Mouse (Mus musculus) stomach, embryonic 14.5 days (tissue): ENCODE results near the gene Fam32a. TPM values are rescaled to one million over a fixed set of nuclear protein-coding genes. Genes with fewer than 3 reads are reported as not detected.

Experiments
- ATAC-seq: fragments of 200-750 bp; cut with Nextera tagmentation; 2 replicates; pipeline ENCODE4 v1.8.0; 2017; ENCODE audit warnings: low read depth, moderate TSS enrichment; ENCODE audit not compliant: insufficient number of reproducible peaks, insufficient read depth, low FRiP score
- H3K27ac ChIP-seq: fragments of 300-500 bp; sonication (generic); 2 replicates; pipeline ENCODE4 v1.5.1; 2014; ENCODE audit warnings: mild to moderate bottlenecking, low read length, moderate library complexity, mixed read lengths
- H3K27me3 ChIP-seq: fragments of 300-500 bp; sonication (generic); 2 replicates; pipeline ENCODE4 v1.6.1; 2014; ENCODE audit warnings: low read length, control low read depth, mixed read lengths; ENCODE audit not compliant: control insufficient read depth, insufficient read depth
- H3K36me3 ChIP-seq: fragments of 300-500 bp; sonication (generic); 2 replicates; pipeline ENCODE4 v1.6.1; 2014; ENCODE audit warnings: mild to moderate bottlenecking, control low read depth, low read length, moderate library complexity, mixed read lengths; ENCODE audit not compliant: control insufficient read depth, insufficient read depth
- H3K4me1 ChIP-seq: fragments of 300-500 bp; sonication (generic); 2 replicates; pipeline ENCODE4 v1.6.1; 2014; ENCODE audit warnings: low read length, control low read depth, mixed read lengths; ENCODE audit not compliant: control insufficient read depth, insufficient read depth
- H3K4me2 ChIP-seq: fragments of 300-500 bp; sonication (generic); replicated peaks from 2 replicates; pipeline ENCODE4 v1.6.1; 2014; ENCODE audit warnings: low read depth, low read length, control low read depth
- H3K4me3 ChIP-seq: fragments of 300-500 bp; sonication (generic); 2 replicates; pipeline ENCODE4 v1.5.1; 2014; ENCODE audit warnings: low read depth, low read length, control low read depth
- H3K9ac ChIP-seq: fragments of 300-500 bp; sonication (generic); replicated peaks from 2 replicates; pipeline ENCODE4 v1.6.1; 2014; ENCODE audit warnings: low read depth, mild to moderate bottlenecking, control low read depth, low read length, moderate library complexity, mixed read lengths
- H3K9me3 ChIP-seq: fragments of 300-500 bp; sonication (generic); 2 replicates; pipeline ENCODE4 v1.6.1; 2016; ENCODE audit warnings: low read depth, low read length, control low read depth; ENCODE audit not compliant: control insufficient read depth
- WGBS: fragments of 180-500 bp; shearing (Covaris S2); extraction: QIAGEN DNeasy Blood & Tissue Kit; methylation state at CpG from one replicate; pipeline ENCODE4 v1.1.7; 2014; 5-methylcytosine and 5-hydroxymethylcytosine counted together
- polyA plus RNA-seq: library from polyadenylated mRNA; unstranded; fragments of >200 nt; fragmentation: Nextera tagmentation; extraction: Ambion mirVana; gene quantifications from 2 replicates; pipeline ENCODE4 v1.2.1, GENCODE M21; 2014

Gene Fam32a
- polyA plus RNA-seq, 1 experiment from 2014 or later = 66.9 TPM

DNA sequence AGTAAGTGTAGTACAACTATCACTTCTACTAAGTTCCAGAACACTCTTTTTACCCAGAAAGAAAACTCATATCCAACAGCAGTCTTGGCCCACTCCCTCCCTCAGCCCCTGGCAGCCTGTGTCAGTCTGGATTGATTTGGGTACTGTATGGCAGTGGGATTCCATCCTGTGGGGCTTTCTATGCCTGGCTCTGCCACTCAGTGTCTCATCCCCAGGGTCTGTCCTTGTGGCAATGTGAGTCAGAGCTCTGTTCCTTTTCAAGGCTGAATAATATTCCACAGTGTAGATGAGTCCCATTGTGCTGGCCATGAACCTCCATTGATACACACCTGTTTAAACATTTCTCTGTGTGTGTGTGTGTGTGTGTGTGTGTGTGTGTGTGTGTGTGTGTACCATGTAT lies 47.1 kb downstream of the Fam32a start:
- H3K9ac ChIP-seq = no peak overlapping the region
- no peak overlapping the region for H3K4me2 ChIP-seq
- no peak overlapping the region for H3K27ac ChIP-seq
- no peaks in the 10 kb centered on the region for H3K27me3 ChIP-seq
- H3K4me3 ChIP-seq = no peak overlapping the region
- no peaks in the 10 kb centered on the region for H3K9me3 ChIP-seq
- ATAC-seq = no peak
- H3K36me3 ChIP-seq = no peaks in the 10 kb centered on the region
- H3K4me1 ChIP-seq = no peaks in the 10 kb centered on the region

DNA sequence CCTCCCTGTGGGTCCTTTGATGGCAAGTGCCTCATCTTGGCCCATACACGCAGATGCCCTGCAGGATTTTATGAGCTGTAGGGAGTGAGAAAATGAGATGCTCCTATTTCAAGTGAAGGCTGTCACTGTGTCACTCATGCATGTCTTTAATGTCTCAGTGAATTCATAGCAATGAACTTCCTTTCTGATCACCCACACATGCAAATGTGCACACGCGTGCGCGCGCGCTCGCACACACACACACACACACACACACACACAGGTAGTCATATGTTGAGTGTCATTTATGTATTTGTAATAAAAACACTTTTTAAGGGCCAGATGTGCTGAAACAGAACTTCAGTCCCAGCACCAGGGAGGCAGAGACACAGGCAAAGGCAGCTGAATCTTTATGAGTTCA lies 47.6 kb downstream of the Fam32a start:
- H3K4me1 ChIP-seq = no peaks in the 10 kb centered on the region
- 98% methylated on average over 8 of the region's 8 CpGs for WGBS
- no peak overlapping the region for H3K27ac ChIP-seq
- no peak overlapping the region for H3K4me2 ChIP-seq
- H3K4me3 ChIP-seq = no peak overlapping the region
- ATAC-seq = no peak
- no peaks in the 10 kb centered on the region for H3K9me3 ChIP-seq
- no peaks in the 10 kb centered on the region for H3K27me3 ChIP-seq
- H3K9ac ChIP-seq = no peak overlapping the region
- no peaks in the 10 kb centered on the region for H3K36me3 ChIP-seq

DNA sequence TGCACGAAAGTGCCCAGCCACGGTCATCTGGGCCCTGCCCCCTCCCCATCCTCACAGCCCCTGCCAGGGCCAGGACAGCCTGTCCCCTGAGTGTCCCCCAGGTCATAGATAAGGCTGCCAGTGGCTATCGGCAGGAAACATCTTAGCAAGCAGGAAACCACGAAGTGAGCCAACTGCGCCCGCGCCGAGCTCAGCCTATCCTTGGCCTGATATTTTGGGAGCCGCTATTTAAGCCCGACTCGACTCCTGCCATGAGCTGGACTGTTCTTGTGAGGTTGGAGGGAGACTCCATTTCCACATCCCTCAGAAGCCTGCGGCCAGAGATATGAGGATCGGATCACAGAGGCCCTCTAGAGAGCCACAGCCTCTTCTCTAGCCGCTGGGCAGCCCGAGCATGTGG lies 48.8 kb downstream of the Fam32a start:
- Histone ChIP-seq H3K9me3 (no peaks in the 10 kb centered on the region), H3K4me3 (no peak overlapping the region), H3K4me1 (no peaks in the 10 kb centered on the region), H3K36me3 (no peaks in the 10 kb centered on the region), H3K27ac (peak overlapping the region; percentile 48; the same call in 1 of the 2 replicates), H3K27me3 (no peaks in the 10 kb centered on the region), H3K4me2 (no peak overlapping the region), H3K9ac (no peak overlapping the region)
- ATAC-seq = no peak
- WGBS = 86% methylated on average over 15 of the region's 15 CpGs

DNA sequence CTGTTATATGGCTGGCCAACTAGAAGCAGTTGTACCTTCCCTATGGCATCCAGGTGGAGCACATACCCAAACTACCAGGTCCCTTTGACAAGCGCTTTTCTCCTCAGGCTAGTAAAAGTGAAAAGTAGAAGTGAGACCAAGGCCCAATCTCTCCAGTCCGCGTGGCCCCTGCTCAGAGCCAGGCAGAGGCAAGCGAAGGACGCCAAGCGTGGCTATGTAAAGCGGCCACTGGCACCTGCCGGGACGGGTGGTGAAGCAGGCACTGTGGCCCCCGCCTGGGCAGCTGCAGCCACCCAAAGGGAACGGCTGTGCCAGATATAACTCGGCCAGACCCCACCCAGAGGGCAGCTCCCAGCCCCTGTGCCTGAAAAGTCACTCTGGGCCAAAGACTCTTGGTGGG lies 51.1 kb downstream of the Fam32a start:
- no peaks in the 10 kb centered on the region for H3K4me1 ChIP-seq
- no peaks in the 10 kb centered on the region for H3K9me3 ChIP-seq
- H3K4me3 ChIP-seq = no peak overlapping the region
- H3K36me3 ChIP-seq = no peaks in the 10 kb centered on the region
- H3K27me3 ChIP-seq = no peaks in the 10 kb centered on the region
- ATAC-seq = no peak
- WGBS = 87% methylated on average over 12 of the region's 12 CpGs
- H3K27ac ChIP-seq = no peak overlapping the region
- no peak overlapping the region for H3K9ac ChIP-seq
- H3K4me2 ChIP-seq = no peak overlapping the region

DNA sequence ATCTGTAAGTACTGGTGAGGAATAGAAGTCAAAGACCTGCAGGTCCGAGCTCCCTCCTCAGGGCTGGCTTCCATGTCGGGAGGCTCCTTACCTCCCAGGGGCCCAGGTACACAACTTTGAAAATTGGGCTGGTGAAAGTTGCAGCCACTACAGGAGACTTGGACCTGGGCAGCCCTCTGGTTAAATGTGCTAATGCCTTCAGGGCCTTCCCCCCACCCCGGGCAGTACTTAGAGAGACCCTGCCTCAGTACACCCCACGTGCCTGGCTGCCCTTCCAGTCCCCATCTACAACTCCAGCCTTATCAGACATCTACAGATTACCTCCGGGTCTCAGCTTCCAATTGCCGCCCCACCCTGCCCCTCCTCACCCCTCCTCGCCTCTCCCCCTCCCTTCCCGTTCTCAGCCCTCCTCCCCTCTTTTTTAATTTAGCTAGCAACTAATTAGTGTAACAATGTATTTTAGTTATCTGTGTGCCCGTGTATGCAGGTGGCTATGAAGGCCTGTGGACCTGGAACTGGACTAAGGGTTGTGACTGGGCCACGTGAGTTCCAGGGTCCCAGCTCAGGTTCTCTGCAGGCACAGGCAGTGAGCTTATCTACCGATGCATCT lies 51.6 kb downstream of the Fam32a start:
- Histone ChIP-seq H3K9me3 (no peaks in the 10 kb centered on the region), H3K27me3 (no peaks in the 10 kb centered on the region), H3K4me1 (no peaks in the 10 kb centered on the region), H3K4me3 (no peak overlapping the region), H3K9ac (no peak overlapping the region), H3K4me2 (no peak overlapping the region), H3K36me3 (no peaks in the 10 kb centered on the region), H3K27ac (no peak overlapping the region)
- no peak for ATAC-seq
- WGBS = 65% methylated on average over 11 of the region's 11 CpGs

DNA sequence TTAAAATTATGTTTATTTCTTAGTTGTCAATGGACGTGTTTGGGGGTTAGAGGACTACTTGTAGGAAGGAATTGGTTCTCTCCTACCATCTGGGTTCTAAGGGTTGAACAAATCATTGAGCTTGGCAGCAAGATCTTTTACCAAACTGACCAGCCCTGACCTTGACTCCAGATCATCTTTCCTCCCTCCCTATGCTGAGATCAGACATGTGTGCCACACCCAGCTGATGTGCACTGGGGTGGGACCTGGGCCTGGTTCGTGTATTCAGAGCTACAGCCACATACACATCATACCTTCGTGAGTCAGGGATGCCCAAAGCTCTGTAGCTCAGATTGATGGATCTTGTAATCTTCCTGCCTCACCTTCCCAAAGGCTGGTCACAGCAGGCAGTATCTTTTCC lies 52.2 kb downstream of the Fam32a start:
- no peaks in the 10 kb centered on the region for H3K4me1 ChIP-seq
- no peak for ATAC-seq
- H3K36me3 ChIP-seq = no peaks in the 10 kb centered on the region
- H3K9me3 ChIP-seq = no peaks in the 10 kb centered on the region
- H3K4me3 ChIP-seq = no peak overlapping the region
- no peak overlapping the region for H3K27ac ChIP-seq
- no peak overlapping the region for H3K9ac ChIP-seq
- no peaks in the 10 kb centered on the region for H3K27me3 ChIP-seq
- no peak overlapping the region for H3K4me2 ChIP-seq
- 57% methylated on average over 3 of the region's 3 CpGs for WGBS

DNA sequence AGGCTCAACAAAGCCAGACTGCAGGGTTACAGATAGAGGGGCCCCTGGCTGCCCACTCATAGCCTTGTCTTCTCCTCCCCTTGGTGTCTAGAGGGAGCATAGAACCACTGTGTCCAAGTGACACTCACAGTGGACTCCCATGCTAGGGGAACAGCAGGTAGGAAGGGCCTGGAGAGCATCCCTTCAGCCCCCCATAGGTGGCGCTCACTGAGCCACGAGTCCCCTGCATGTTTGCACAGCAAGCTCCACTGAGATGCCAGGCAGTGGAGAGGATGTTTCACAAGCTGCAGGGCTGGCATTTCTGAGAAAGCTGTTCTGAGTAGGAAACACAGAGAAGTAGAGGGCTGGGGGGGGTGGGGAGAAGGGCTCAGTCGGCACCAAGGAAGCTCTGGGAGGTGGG lies 52.8 kb downstream of the Fam32a start:
- H3K9ac ChIP-seq = no peak overlapping the region
- H3K4me3 ChIP-seq = no peak overlapping the region
- no peaks in the 10 kb centered on the region for H3K36me3 ChIP-seq
- no peak for ATAC-seq
- WGBS = 16% methylated on average over 3 of the region's 3 CpGs
- no peaks in the 10 kb centered on the region for H3K4me1 ChIP-seq
- no peak overlapping the region for H3K27ac ChIP-seq
- H3K4me2 ChIP-seq = no peak overlapping the region
- H3K27me3 ChIP-seq = no peaks in the 10 kb centered on the region
- H3K9me3 ChIP-seq = no peaks in the 10 kb centered on the region

DNA sequence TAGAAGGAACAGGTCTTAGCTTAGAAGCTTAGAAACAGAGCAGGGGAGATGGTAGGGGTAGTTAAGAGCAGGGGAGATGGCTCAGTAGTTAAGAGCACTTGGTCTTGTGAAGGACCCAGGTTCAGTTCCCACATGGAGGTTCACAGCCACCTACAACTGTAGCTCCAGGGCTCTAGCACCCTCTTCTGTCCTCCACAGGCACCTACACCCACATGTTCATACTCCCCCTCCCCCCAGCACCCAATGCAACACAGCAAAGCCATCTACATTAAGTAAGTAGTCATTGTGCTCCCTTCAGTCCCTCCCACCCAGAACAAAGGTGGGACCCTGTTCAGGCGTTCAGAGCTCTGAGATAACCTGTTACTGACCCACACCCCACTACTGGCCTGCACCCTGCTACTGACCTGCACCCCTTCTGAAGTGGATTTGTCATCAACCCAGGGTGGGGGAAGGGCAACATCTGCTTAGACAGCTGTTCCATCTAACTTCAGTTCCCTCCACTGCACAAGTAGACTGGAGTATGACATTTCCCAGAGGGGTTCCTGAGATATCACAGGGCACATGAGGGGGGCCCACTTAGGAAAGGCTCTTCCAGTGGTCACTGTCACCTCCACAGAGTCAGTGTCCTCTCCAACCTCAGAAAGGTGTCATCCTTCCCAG lies 53.7 kb downstream of the Fam32a start:
- no peak for ATAC-seq
- H3K4me2 ChIP-seq = no peak overlapping the region
- H3K27ac ChIP-seq = no peak overlapping the region
- no peak overlapping the region for H3K4me3 ChIP-seq
- no peak overlapping the region for H3K9ac ChIP-seq
- H3K4me1 ChIP-seq = no peaks in the 10 kb centered on the region
- 75% methylated on average over 1 of the region's 1 CpGs for WGBS
- H3K27me3 ChIP-seq = no peaks in the 10 kb centered on the region
- no peaks in the 10 kb centered on the region for H3K9me3 ChIP-seq
- H3K36me3 ChIP-seq = no peaks in the 10 kb centered on the region

DNA sequence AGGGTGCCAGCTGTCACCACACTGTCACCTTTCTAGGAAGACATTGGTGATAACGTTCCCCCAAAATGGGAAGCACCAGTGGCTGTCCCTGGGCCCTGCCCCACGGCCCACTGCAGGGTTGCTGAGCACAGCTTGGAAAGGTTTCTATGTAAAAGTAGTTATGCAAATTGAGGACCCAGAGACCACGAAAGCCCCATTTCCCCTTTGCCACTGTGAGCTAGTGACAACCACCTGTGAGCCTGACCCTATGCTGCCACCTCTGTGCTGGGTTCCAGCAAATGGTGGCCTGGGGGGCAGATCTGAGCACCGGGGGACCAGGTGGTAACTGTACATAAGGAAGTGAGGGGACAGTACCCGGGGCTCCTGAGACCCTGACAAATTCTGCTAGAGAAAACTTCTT lies 54.3 kb downstream of the Fam32a start:
- ATAC-seq = no peak
- no peak overlapping the region for H3K9ac ChIP-seq
- H3K36me3 ChIP-seq = no peaks in the 10 kb centered on the region
- H3K9me3 ChIP-seq = no peaks in the 10 kb centered on the region
- no peaks in the 10 kb centered on the region for H3K4me1 ChIP-seq
- 53% methylated on average over 5 of the region's 5 CpGs for WGBS
- H3K4me2 ChIP-seq = no peak overlapping the region
- no peak overlapping the region for H3K4me3 ChIP-seq
- H3K27me3 ChIP-seq = no peaks in the 10 kb centered on the region
- no peak overlapping the region for H3K27ac ChIP-seq
